Mouse (Mus musculus) midbrain, embryonic 16.5 days (tissue): ENCODE data around the gene Prss1. TPM values are rescaled to one million over a fixed set of nuclear protein-coding genes. Genes with fewer than 3 reads are reported as not detected.
"Not testable (repeated sequence)": the region's sequence is repeated elsewhere in the genome, so short reads cannot be mapped to it uniquely, and the experiment has no call there.

Experiments
- ATAC-seq: fragments of 200-750 bp; cut with Nextera tagmentation; 2 replicates; pipeline ENCODE4 v1.8.0; 2017; ENCODE audit warnings: moderate TSS enrichment
- H3K27ac ChIP-seq: fragments of 300-500 bp; sonication (generic); 2 replicates; pipeline ENCODE4 v1.5.1; 2014; ENCODE audit warnings: mild to moderate bottlenecking, low read length, mixed read lengths
- H3K27me3 ChIP-seq: fragments of 300-500 bp; sonication (generic); 2 replicates; pipeline ENCODE4 v1.6.1; 2014; ENCODE audit warnings: low read depth, low read length, mixed read lengths; ENCODE audit not compliant: control insufficient read depth, insufficient read depth
- H3K36me3 ChIP-seq: fragments of 300-500 bp; sonication (generic); 2 replicates; pipeline ENCODE4 v1.6.1; 2014; ENCODE audit warnings: mild to moderate bottlenecking, low read length, moderate library complexity, mixed read lengths; ENCODE audit not compliant: control insufficient read depth, insufficient read depth
- H3K4me1 ChIP-seq: fragments of 300-500 bp; sonication (generic); 2 replicates; pipeline ENCODE4 v1.6.1; 2014; ENCODE audit warnings: mild to moderate bottlenecking, low read length, mixed read lengths; ENCODE audit not compliant: control insufficient read depth, insufficient read depth
- H3K4me2 ChIP-seq: fragments of 300-500 bp; sonication (generic); 2 replicates; pipeline ENCODE4 v1.6.1; 2014; ENCODE audit warnings: mild to moderate bottlenecking, low read length, mixed read lengths
- H3K4me3 ChIP-seq: fragments of 300-500 bp; sonication (generic); 2 replicates; pipeline ENCODE4 v1.5.1; 2014; ENCODE audit warnings: low read depth, mild to moderate bottlenecking, low read length, moderate library complexity, mixed read lengths
- H3K9ac ChIP-seq: fragments of 300-500 bp; sonication (generic); 2 replicates; pipeline ENCODE4 v1.6.1; 2014; ENCODE audit warnings: low read depth, low read length, mixed read lengths
- H3K9me3 ChIP-seq: fragments of 300-500 bp; sonication (generic); replicated peaks from 2 replicates; pipeline ENCODE4 v1.6.1; 2014; ENCODE audit warnings: mild to moderate bottlenecking, low read length, mixed read lengths; ENCODE audit not compliant: control insufficient read depth, poor library complexity, severe bottlenecking
- WGBS: fragments of 180-500 bp; shearing (Covaris S2); extraction: QIAGEN DNeasy Blood & Tissue Kit; methylation state at CpG from one replicate; pipeline ENCODE4 v1.1.7; 2014; 5-methylcytosine and 5-hydroxymethylcytosine counted together
- polyA plus RNA-seq: library from polyadenylated mRNA; unstranded; fragments of >200 nt; fragmentation: Nextera tagmentation; extraction: Ambion mirVana; gene quantifications from 2 replicates; pipeline ENCODE4 v1.2.1, GENCODE M21; 2015

The Prss1 gene
- not detected in 2 replicates for polyA plus RNA-seq

GRCm38 (mm10) chr6:41458632-41459031 lies at the start of gene Prss1:
TSS of gene Prss1 (plus strand) at chr6:41458932.
- ATAC-seq, H3K4me2 ChIP-seq, H3K9ac ChIP-seq: not testable (repeated sequence)

GRCm38 (mm10) chr6:41442261-41442660 lies 16.5 kb upstream of the Prss1 start:
- not testable (repeated sequence) for H3K27me3 ChIP-seq, ATAC-seq, H3K36me3 ChIP-seq, H3K4me2 ChIP-seq, H3K9me3 ChIP-seq, H3K4me1 ChIP-seq, H3K27ac ChIP-seq, H3K9ac ChIP-seq, H3K4me3 ChIP-seq
- 83% methylated on average over 1 of the region's 2 CpGs for WGBS

More at GRCm38 (mm10) chr6:41458632-41459031, at the start of gene Prss1:
- H3K27ac ChIP-seq, H3K27me3 ChIP-seq, H3K4me1 ChIP-seq, H3K4me3 ChIP-seq, H3K9me3 ChIP-seq, H3K36me3 ChIP-seq: not testable (repeated sequence)

DNA sequence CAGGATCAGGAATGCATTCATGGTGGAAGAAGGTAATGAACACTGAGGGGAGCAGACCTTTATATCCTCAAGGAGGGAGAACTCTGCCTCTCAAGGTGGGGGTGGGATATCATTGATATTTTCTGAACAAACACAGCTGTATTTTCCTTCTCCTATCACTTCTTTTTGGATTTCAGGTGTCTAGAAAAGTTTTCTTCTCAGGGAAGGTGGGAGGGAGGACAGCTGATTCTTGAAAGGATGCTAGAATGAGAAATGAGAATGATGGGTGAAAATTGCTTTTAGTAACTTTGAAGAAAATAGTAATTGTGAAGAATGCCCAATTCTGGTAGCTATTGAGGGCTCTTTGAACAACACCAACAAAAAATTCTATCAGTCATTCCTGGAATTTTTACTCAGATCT lies 12.7 kb upstream of the Prss1 start, which contains the start of gene Gm10334:
TSS of gene Gm10334 (minus strand) at position 101 of the 400 bp plus-strand sequence.
- H3K27me3 ChIP-seq, ATAC-seq, H3K9me3 ChIP-seq, H3K4me1 ChIP-seq, H3K9ac ChIP-seq, H3K27ac ChIP-seq, H3K4me3 ChIP-seq, H3K4me2 ChIP-seq, H3K36me3 ChIP-seq: not testable (repeated sequence)

GRCm38 (mm10) chr6:41499374-41499773 lies 40.6 kb downstream of the Prss1 start:
- no peaks in the 10 kb centered on the region for H3K4me1 ChIP-seq
- no peak overlapping the region for H3K9ac ChIP-seq
- H3K27ac ChIP-seq, result no peak overlapping the region
- no peaks in the 10 kb centered on the region; the same call in 1 of the 2 replicates for H3K9me3 ChIP-seq
- H3K36me3 ChIP-seq, result no peaks in the 10 kb centered on the region
- no peak overlapping the region for H3K4me2 ChIP-seq
- WGBS, result 84% methylated on average over 3 of the region's 3 CpGs
- H3K4me3 ChIP-seq, result no peak overlapping the region
- H3K27me3 ChIP-seq, result no peaks in the 10 kb centered on the region
- no peak for ATAC-seq

DNA sequence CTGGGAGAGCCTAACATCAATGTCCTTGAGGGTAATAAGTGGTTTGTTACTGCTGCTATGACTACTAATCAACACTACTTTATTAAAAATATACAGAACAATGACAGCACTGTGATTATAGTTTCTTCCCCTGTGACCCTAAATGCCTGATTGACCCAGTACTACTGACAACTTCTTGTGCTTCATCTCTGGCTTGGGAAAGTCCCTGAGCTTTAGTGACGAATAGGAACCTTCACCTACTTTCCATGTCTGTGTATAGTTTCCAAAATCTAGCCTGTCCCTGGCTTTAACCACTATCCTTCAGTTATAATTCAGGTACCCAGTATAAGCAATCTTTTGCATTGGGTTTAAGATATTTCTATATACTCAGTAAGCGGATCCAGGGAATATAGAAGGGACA lies 46.2 kb downstream of the Prss1 start:
- ATAC-seq, result no peak
- Histone ChIP-seq H3K9ac (no peak overlapping the region), H3K9me3 (no peaks in the 10 kb centered on the region), H3K27ac (no peak overlapping the region), H3K4me1 (no peaks in the 10 kb centered on the region), H3K27me3 (no peaks in the 10 kb centered on the region), H3K4me2 (no peak overlapping the region), H3K36me3 (no peaks in the 10 kb centered on the region), H3K4me3 (no peak overlapping the region)
- 86% methylated on average over 2 of the region's 2 CpGs for WGBS

DNA sequence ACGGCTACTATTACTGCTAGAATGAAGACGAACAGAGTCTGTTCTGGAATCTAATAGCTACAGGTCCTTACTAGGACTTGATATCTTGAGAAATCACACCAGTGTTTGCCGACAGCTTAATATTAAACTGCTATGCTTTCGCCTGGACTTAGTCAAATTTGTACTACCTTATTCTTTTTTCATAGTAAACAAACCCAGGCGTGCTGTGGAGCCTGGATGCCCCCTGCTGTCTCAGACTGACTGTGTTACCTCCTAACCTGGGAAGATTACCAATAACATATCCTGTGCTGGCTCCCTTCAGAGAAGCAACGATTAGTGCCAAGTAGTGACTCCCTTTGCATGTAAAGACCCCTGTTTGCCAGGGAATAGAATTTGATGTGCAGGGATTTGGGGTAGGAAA lies 46.6 kb downstream of the Prss1 start:
- no peak overlapping the region for H3K4me2 ChIP-seq
- no peak overlapping the region for H3K9ac ChIP-seq
- 78% methylated on average over 6 of the region's 6 CpGs for WGBS
- no peaks in the 10 kb centered on the region for H3K9me3 ChIP-seq
- no peaks in the 10 kb centered on the region for H3K36me3 ChIP-seq
- ATAC-seq, result no peak
- H3K4me3 ChIP-seq, result no peak overlapping the region
- H3K27ac ChIP-seq, result no peak overlapping the region
- H3K27me3 ChIP-seq, result no peaks in the 10 kb centered on the region
- no peaks in the 10 kb centered on the region for H3K4me1 ChIP-seq

Other genes starting within 250 kb of the Prss1 start
- gene Try4, start 156.7 kb upstream of the Prss1 start, polyA plus RNA-seq, result not detected in 2 replicates
- gene Try5, start 142.1 kb upstream of the Prss1 start, polyA plus RNA-seq, result not detected in 2 replicates
- not detected in 2 replicates for gene Try10, start 104.8 kb upstream of the Prss1 start, polyA plus RNA-seq
- not detected in 2 replicates for gene Prss3, start 81.3 kb upstream of the Prss1 start, polyA plus RNA-seq
- gene Gm5771, start 66.6 kb upstream of the Prss1 start, polyA plus RNA-seq, result not detected in 2 replicates
- gene Gm10334, start 12.8 kb upstream of the Prss1 start, polyA plus RNA-seq, result not detected in 2 replicates
- not detected in 2 replicates for gene Prss2, start 62.9 kb downstream of the Prss1 start, polyA plus RNA-seq
- gene Ephb6, start 146.6 kb downstream of the Prss1 start, polyA plus RNA-seq, result 43.7 and 46.4 TPM in 2 replicates
- 0.85 and 0.93 TPM in 2 replicates for gene Trpv6, start 177.5 kb downstream of the Prss1 start, polyA plus RNA-seq
- not detected in 2 replicates for gene Trpv5, start 221.8 kb downstream of the Prss1 start, polyA plus RNA-seq
- gene Llcfc1, start 225.5 kb downstream of the Prss1 start, polyA plus RNA-seq, result not detected in 2 replicates
- 0.29 TPM in 1 of 2 replicates, not detected in the other for gene Kel, start 245.4 kb downstream of the Prss1 start, polyA plus RNA-seq